Mouse (Mus musculus): Measurements from ENCODE around the gene Fam186a. TPM values are rescaled to one million over a fixed set of nuclear protein-coding genes. Genes with fewer than 3 reads are reported as not detected.
A peak's percentile ranks its signal among the peaks of the same experiment; 100 is the strongest.
"Not testable (repeated sequence)": the region's sequence is repeated elsewhere in the genome, so short reads cannot be mapped to it uniquely, and the experiment has no call there.

Gene Fam186a
- total RNA-seq, 1 experiment, result 0.13 TPM

DNA sequence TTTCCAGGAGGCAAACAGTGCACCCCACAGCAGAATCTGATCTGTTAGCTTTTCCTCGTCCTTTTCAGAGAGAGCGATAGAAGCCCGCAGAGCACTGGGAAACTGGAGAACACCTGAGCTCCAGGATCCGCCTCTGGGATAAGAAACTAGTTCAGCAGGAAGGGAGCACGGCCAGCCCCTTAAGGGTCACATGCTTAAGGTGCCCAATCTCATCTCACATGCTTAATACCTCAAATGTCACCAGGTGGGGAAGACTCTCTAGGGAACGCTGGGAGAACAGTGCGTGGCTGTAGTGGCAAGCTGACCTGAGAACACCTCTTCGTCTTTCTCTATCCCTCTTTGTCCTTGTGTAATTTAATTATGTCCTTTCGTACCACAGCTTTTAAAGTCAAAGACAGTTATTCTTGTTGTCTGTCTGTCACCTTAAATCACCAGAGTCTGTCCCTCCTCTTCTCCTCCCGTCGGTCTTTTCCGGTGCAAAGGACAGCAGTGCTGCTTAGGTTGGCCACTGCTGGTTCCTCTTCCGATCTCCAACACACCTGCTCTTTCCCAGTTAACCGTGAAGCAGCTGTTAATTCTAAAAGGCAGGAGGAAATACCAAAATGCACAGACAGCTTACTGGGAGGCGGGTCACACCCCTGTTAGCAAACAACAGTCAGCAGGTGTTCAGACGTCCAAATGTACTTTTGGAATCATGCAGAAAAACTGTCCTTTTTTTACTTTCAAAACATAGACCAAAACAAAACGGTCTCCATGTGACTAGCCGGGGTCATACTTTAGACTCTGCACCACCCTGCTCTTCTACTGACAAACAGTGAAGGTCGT is 76.2 kb downstream of the Fam186a start:
- no peak overlapping the region for H3K4me3 ChIP-seq (ENCODE audit: insufficient read depth in 1 of 2, low read depth in 1 of 2, low read length in 2 of 2, poor library complexity in 1 of 2, severe bottlenecking in 1 of 2)

GRCm38 (mm10) chr15:99889275-99889874 is 77.5 kb downstream of the Fam186a start:
- TF ChIP-seq MAFK (IDR thresholded peaks at IDR 0.05; ENCODE audit: insufficient read depth, low read depth, low read length), result no peak
- no peak for TF ChIP-seq HCFC1 (IDR thresholded peaks at IDR 0.05; ENCODE audit: borderline replicate concordance, insufficient read depth, low read length)
- TF ChIP-seq CHD2 (IDR thresholded peaks at IDR 0.05; ENCODE audit: low read depth, low read length), result no peak
- TF ChIP-seq ZNF384 (IDR thresholded peaks at IDR 0.05; ENCODE audit: low read depth, low read length), result no peak
- no peak for TF ChIP-seq ZC3H11A (IDR thresholded peaks at IDR 0.05; ENCODE audit: borderline replicate concordance, low read depth, low read length)
- H3K9me3 ChIP-seq (ENCODE audit: control insufficient read depth, insufficient read depth, low read depth, low read length), result no peaks in the 10 kb centered on the region
- DNase-seq (ENCODE audit: low read depth, low spot score), result no peak
- H3K4me1 ChIP-seq (ENCODE audit: control insufficient read depth in 2 of 2, insufficient read depth in 2 of 2, low read length in 2 of 2, poor library complexity in 1 of 2), result peaks cover 3 to 18% of the 10 kb centered on the region in 2 experiments; a peak in 3 of 4 replicates
- H3K4me3 ChIP-seq (ENCODE audit: insufficient read depth in 1 of 2, low read depth in 1 of 2, low read length in 2 of 2, poor library complexity in 1 of 2, severe bottlenecking in 1 of 2), result no peak overlapping the region
- in situ Hi-C loops (cut with MboI; ENCODE audit: low sequenced_read_pairs in 2 of 2, unreplicated experiment in 2 of 2), result no loop called here
- no peak overlapping the region for H3K9ac ChIP-seq (ENCODE audit: insufficient read depth, low read depth, low read length, poor library complexity, severe bottlenecking)
- H3K36me3 ChIP-seq (ENCODE audit: control insufficient read depth, insufficient read depth, low read length, poor library complexity, severe bottlenecking), result no peaks in the 10 kb centered on the region
- no peak overlapping the region; the same call in 1 of the 2 replicates for H3K27ac ChIP-seq (ENCODE audit: insufficient read depth, low read depth, low read length, poor library complexity, severe bottlenecking)

More for the DNA sequence above, 76.2 kb downstream of the Fam186a start:
- in situ Hi-C loops (cut with MboI; ENCODE audit: low sequenced_read_pairs in 2 of 2, unreplicated experiment in 2 of 2), result no loop called here
- no peak for DNase-seq (ENCODE audit: low read depth, low spot score)
- Histone ChIP-seq H3K9ac (ENCODE audit: insufficient read depth, low read depth, low read length, poor library complexity, severe bottlenecking) (no peak overlapping the region), H3K27ac (ENCODE audit: insufficient read depth, low read depth, low read length, poor library complexity, severe bottlenecking) (peak overlapping the region; percentile 44; the same call in 1 of the 2 replicates), H3K36me3 (ENCODE audit: control insufficient read depth, insufficient read depth, low read length, poor library complexity, severe bottlenecking) (no peaks in the 10 kb centered on the region), H3K4me1 (ENCODE audit: control insufficient read depth in 2 of 2, insufficient read depth in 2 of 2, low read length in 2 of 2, poor library complexity in 1 of 2) (peaks cover 3 to 18% of the 10 kb centered on the region in 2 experiments; a peak in 3 of 4 replicates), H3K9me3 (ENCODE audit: control insufficient read depth, insufficient read depth, low read depth, low read length) (no peaks in the 10 kb centered on the region)
- TF ChIP-seq MAFK (IDR thresholded peaks at IDR 0.05; ENCODE audit: insufficient read depth, low read depth, low read length), result no peak
- no peak for TF ChIP-seq CHD2 (IDR thresholded peaks at IDR 0.05; ENCODE audit: low read depth, low read length)
- no peak for TF ChIP-seq HCFC1 (IDR thresholded peaks at IDR 0.05; ENCODE audit: borderline replicate concordance, insufficient read depth, low read length)
- TF ChIP-seq ZNF384 (IDR thresholded peaks at IDR 0.05; ENCODE audit: low read depth, low read length), result no peak
- TF ChIP-seq ZC3H11A (IDR thresholded peaks at IDR 0.05; ENCODE audit: borderline replicate concordance, low read depth, low read length), result no peak

DNA sequence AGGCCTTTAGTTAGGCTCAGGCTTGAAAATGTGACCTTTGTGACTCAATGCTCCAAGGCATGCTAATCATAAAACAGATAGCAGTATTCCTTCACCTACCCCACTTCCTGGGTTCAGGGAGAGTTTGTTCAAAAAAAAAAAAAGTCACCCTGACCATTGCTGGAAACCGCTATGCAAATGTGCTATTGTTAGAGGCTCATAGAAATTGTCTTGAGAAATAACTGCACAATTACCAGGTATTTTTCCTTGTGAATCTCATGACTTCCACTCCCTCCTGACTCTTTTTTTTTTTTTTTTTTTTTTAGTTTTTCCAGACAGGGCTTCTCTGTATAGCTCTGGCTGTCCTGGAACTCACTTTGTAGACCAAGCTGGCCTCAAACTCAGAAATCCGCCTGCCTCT is 79.7 kb downstream of the Fam186a start:
- H3K9me3 ChIP-seq (ENCODE audit: control insufficient read depth, insufficient read depth, low read depth, low read length); H3K36me3 ChIP-seq (ENCODE audit: control insufficient read depth, insufficient read depth, low read length, poor library complexity, severe bottlenecking); H3K9ac ChIP-seq (ENCODE audit: insufficient read depth, low read depth, low read length, poor library complexity, severe bottlenecking); H3K27ac ChIP-seq (ENCODE audit: insufficient read depth, low read depth, low read length, poor library complexity, severe bottlenecking); H3K4me3 ChIP-seq (ENCODE audit: insufficient read depth in 1 of 2, low read depth in 1 of 2, low read length in 2 of 2, poor library complexity in 1 of 2, severe bottlenecking in 1 of 2); in situ Hi-C loops (cut with MboI; ENCODE audit: low sequenced_read_pairs in 2 of 2, unreplicated experiment in 2 of 2); DNase-seq (ENCODE audit: low read depth, low spot score): not testable (repeated sequence)
- peaks cover 3 to 15% of the 10 kb centered on the region in 2 experiments; a peak in 3 of 4 replicates for H3K4me1 ChIP-seq (ENCODE audit: control insufficient read depth in 2 of 2, insufficient read depth in 2 of 2, low read length in 2 of 2, poor library complexity in 1 of 2)
- peak; percentile 52; the same call in 1 of the 2 replicates for TF ChIP-seq ZNF384 (IDR thresholded peaks at IDR 0.05; ENCODE audit: low read depth, low read length)

DNA sequence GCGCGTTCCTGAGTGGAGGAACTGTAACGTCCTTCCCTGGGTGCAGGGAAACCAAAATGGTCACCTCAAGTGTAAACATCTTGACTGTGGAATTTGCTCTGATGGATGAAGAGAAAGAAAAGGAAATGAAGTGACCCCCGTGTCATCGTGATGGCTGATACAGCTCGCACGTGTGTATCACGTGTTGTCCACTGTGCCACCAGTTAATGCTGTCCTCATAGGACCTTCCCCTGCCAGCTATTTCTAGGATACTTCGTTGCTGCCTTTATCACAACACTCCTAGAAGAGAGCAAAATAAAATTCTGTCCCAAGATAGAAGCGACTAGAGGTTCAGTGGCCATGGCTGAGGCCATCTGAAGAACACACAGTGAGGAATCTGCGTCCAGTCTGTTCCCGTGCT is 82.8 kb downstream of the Fam186a start:
- no peak for DNase-seq (ENCODE audit: low read depth, low spot score)
- Histone ChIP-seq H3K4me1 (ENCODE audit: control insufficient read depth in 2 of 2, insufficient read depth in 2 of 2, low read length in 2 of 2, poor library complexity in 1 of 2) (no peaks in the 10 kb centered on the region; a peak in 1 of 4 replicates), H3K4me3 (ENCODE audit: insufficient read depth in 1 of 2, low read depth in 1 of 2, low read length in 2 of 2, poor library complexity in 1 of 2, severe bottlenecking in 1 of 2) (no peak overlapping the region), H3K27ac (ENCODE audit: insufficient read depth, low read depth, low read length, poor library complexity, severe bottlenecking) (no peak overlapping the region), H3K9ac (ENCODE audit: insufficient read depth, low read depth, low read length, poor library complexity, severe bottlenecking) (no peak overlapping the region), H3K36me3 (ENCODE audit: control insufficient read depth, insufficient read depth, low read length, poor library complexity, severe bottlenecking) (no peaks in the 10 kb centered on the region; the same call in 1 of the 2 replicates), H3K9me3 (ENCODE audit: control insufficient read depth, insufficient read depth, low read depth, low read length) (no peaks in the 10 kb centered on the region)
- in situ Hi-C loops (cut with MboI; ENCODE audit: low sequenced_read_pairs in 2 of 2, unreplicated experiment in 2 of 2), result no loop called here
- TF ChIP-seq HCFC1 (IDR thresholded peaks at IDR 0.05; ENCODE audit: borderline replicate concordance, insufficient read depth, low read length) (no peak), CHD2 (IDR thresholded peaks at IDR 0.05; ENCODE audit: low read depth, low read length) (no peak), ZNF384 (IDR thresholded peaks at IDR 0.05; ENCODE audit: low read depth, low read length) (no peak), MAFK (IDR thresholded peaks at IDR 0.05; ENCODE audit: insufficient read depth, low read depth, low read length) (no peak), ZC3H11A (IDR thresholded peaks at IDR 0.05; ENCODE audit: borderline replicate concordance, low read depth, low read length) (no peak)
